ENCODE assay signal across 13 mouse cellular contexts in genomic region chr16:94331233-94331885, GRCm38 (mm10). TPM values are rescaled to one million over a fixed set of nuclear protein-coding genes. Genes with fewer than 3 reads are reported as not detected.
"Had no signal": no experiment of that assay in that cellular context is flagged by ENCODE, and none has a peak within 500 bp of the region (broad histone marks: within the 10 kb centered on the region; RNA-seq: fewer than 3 reads in every experiment).

No protein-coding gene starts in this region.

- H3K4me2 ChIP-seq: limb, embryonic 12.5 days; limb, embryonic 15.5 days; lung, embryonic 15.5 days; midbrain, embryonic 13.5 days; neural tube, embryonic 13.5 days had no signal

- H3K27ac ChIP-seq: limb, embryonic 12.5 days; limb, embryonic 15.5 days; liver, embryonic 14.5 days; lung, embryonic 15.5 days; neural tube, embryonic 13.5 days had no signal

- H3K9me3 ChIP-seq: limb, embryonic 12.5 days; limb, embryonic 15.5 days; lung, embryonic 15.5 days; midbrain, embryonic 10.5 days; midbrain, embryonic 13.5 days; neural tube, embryonic 13.5 days had no signal

- H3K4me3 ChIP-seq: limb, embryonic 12.5 days; limb, embryonic 15.5 days; lung, embryonic 15.5 days; midbrain, embryonic 10.5 days; midbrain, embryonic 13.5 days; myocyte; neural tube, embryonic 13.5 days had no signal

- H3K9ac ChIP-seq: limb, embryonic 12.5 days; limb, embryonic 15.5 days; liver, embryonic 14.5 days; lung, embryonic 15.5 days; midbrain, embryonic 13.5 days; neural tube, embryonic 13.5 days had no signal

- ATAC-seq: midbrain, embryonic 16.5 days had no signal

- H3K36me3 ChIP-seq: limb, embryonic 12.5 days; limb, embryonic 15.5 days; lung, embryonic 15.5 days; midbrain, embryonic 10.5 days; midbrain, embryonic 13.5 days; neural tube, embryonic 13.5 days had no signal

RNA-seq across cellular contexts. Expression of gene Ripply3, which starts 3.1 kb away (rescaled TPM):
- total RNA-seq: layer of hippocampus, postnatal 14 days; megakaryocyte, adult 5-6 weeks; monocyte, adult 5-6 weeks; neutrophil, adult 5-6 weeks had no signal
